Mouse (Mus musculus) midbrain, embryonic 12.5 days (tissue): ENCODE measurements at regions not wholly inside any gene's neighbourhood (a gene's known extent, or its start where the extent isn't known, plus 50 kb on each side); places are given as distances from the start of the nearest gene placed in this dataset.
A peak's percentile ranks its signal among the peaks of the same experiment; 100 is the strongest.
"Not testable (repeated sequence)": the region's sequence is repeated elsewhere in the genome, so short reads cannot be mapped to it uniquely, and the experiment has no call there.

Experiments
- ATAC-seq: fragments of 200-750 bp; cut with Nextera tagmentation; 2 replicates; pipeline ENCODE4 v1.8.0; 2017; ENCODE audit warnings: low read depth, moderate TSS enrichment, moderate library complexity; ENCODE audit not compliant: low FRiP score
- H3K27ac ChIP-seq: fragments of 300-500 bp; sonication (generic); replicated peaks from 2 replicates; pipeline ENCODE4 v1.5.1; 2016; ENCODE audit warnings: mild to moderate bottlenecking
- H3K27me3 ChIP-seq: fragments of 300-500 bp; sonication (generic); 2 replicates; pipeline ENCODE4 v1.6.1; 2016; ENCODE audit warnings: mild to moderate bottlenecking
- H3K36me3 ChIP-seq: fragments of 300-500 bp; sonication (generic); 2 replicates; pipeline ENCODE4 v1.6.1; 2016
- H3K4me1 ChIP-seq: fragments of 300-500 bp; sonication (generic); 2 replicates; pipeline ENCODE4 v1.6.1; 2016
- H3K4me2 ChIP-seq: fragments of 300-500 bp; sonication (generic); replicated peaks from 2 replicates; pipeline ENCODE4 v1.6.1; 2016; ENCODE audit warnings: mild to moderate bottlenecking, moderate library complexity
- H3K4me3 ChIP-seq: fragments of 300-500 bp; sonication (generic); 2 replicates; pipeline ENCODE4 v1.5.1; 2016; ENCODE audit warnings: mild to moderate bottlenecking
- H3K9ac ChIP-seq: fragments of 300-500 bp; sonication (generic); replicated peaks from 2 replicates; pipeline ENCODE4 v1.6.1; 2016; ENCODE audit warnings: mild to moderate bottlenecking, moderate library complexity
- H3K9me3 ChIP-seq: fragments of 300-500 bp; sonication (generic); 2 replicates; pipeline ENCODE4 v1.6.1; 2016; ENCODE audit warnings: mild to moderate bottlenecking
- WGBS: fragments of 180-500 bp; shearing (Covaris S2); methylation state at CpG from one replicate; pipeline ENCODE4 v1.1.7; 2016; 5-methylcytosine and 5-hydroxymethylcytosine counted together

- not testable (repeated sequence) for H3K27ac ChIP-seq, ATAC-seq, H3K4me2 ChIP-seq, H3K9ac ChIP-seq, H3K4me1 ChIP-seq, H3K4me3 ChIP-seq, H3K36me3 ChIP-seq, H3K27me3 ChIP-seq
- H3K9me3 ChIP-seq, result peaks cover 15% of the 10 kb centered on the region
- WGBS, result 91% methylated on average over 4 of the region's 4 CpGs
Measured at GRCm38 (mm10) chr14:19080001-19080400, 185.9 kb upstream of the Ube2e2 start.

GRCm38 (mm10) chr14:19041984-19042760 is 148.1 kb upstream of the Ube2e2 start:
- Histone ChIP-seq H3K4me2 (peak overlapping the region; percentile 85), H3K27me3 (no peaks in the 10 kb centered on the region), H3K4me1 (peaks cover 3% of the 10 kb centered on the region; the same call in 1 of the 2 replicates), H3K9me3 (no peaks in the 10 kb centered on the region), H3K36me3 (no peaks in the 10 kb centered on the region), H3K9ac (peak overlapping the region; percentile 44), H3K4me3 (peak overlapping the region; percentile 50), H3K27ac (no peak overlapping the region)
- WGBS, result 2% methylated on average over 44 of the region's 49 CpGs
- ATAC-seq, result peak; percentile 92

- Histone ChIP-seq H3K4me1 (no peaks in the 10 kb centered on the region), H3K36me3 (no peaks in the 10 kb centered on the region), H3K4me2 (no peak overlapping the region), H3K27ac (no peak overlapping the region), H3K27me3 (no peaks in the 10 kb centered on the region), H3K9me3 (0 out of 2 replicates have a peak, but pooled peaks cover under 1% of the 10 kb centered on the region), H3K9ac (no peak overlapping the region), H3K4me3 (no peak overlapping the region)
- no peak for ATAC-seq
- WGBS, result 46% methylated on average over 2 of the region's 2 CpGs
Measured at GRCm38 (mm10) chr14:19020102-19020501, 126.0 kb upstream of the Ube2e2 start.

GRCm38 (mm10) chr14:19015406-19015805 is 121.3 kb upstream of the Ube2e2 start:
- H3K27me3 ChIP-seq, result no peaks in the 10 kb centered on the region

GRCm38 (mm10) chr14:19013558-19013957 is 119.5 kb upstream of the Ube2e2 start:
- H3K4me3 ChIP-seq, H3K4me1 ChIP-seq, H3K36me3 ChIP-seq, H3K9ac ChIP-seq, H3K27me3 ChIP-seq, ATAC-seq, H3K27ac ChIP-seq, H3K9me3 ChIP-seq, H3K4me2 ChIP-seq: not testable (repeated sequence)
- 80% methylated on average over 2 of the region's 2 CpGs for WGBS

More at GRCm38 (mm10) chr14:19015406-19015805, 121.3 kb upstream of the Ube2e2 start:
- Histone ChIP-seq H3K4me2 (no peak overlapping the region), H3K9me3 (0 out of 2 replicates have a peak, but pooled peaks cover 2% of the 10 kb centered on the region), H3K27ac (no peak overlapping the region), H3K4me1 (no peaks in the 10 kb centered on the region), H3K4me3 (no peak overlapping the region), H3K9ac (no peak overlapping the region), H3K36me3 (no peaks in the 10 kb centered on the region)
- ATAC-seq, result no peak
- WGBS, result 71% methylated on average over 4 of the region's 4 CpGs

GRCm38 (mm10) chr14:18983901-18984300 is 89.8 kb upstream of the Ube2e2 start:
- Histone ChIP-seq H3K4me1 (no peaks in the 10 kb centered on the region), H3K4me3 (no peak overlapping the region), H3K9me3 (no peaks in the 10 kb centered on the region), H3K27ac (no peak overlapping the region), H3K36me3 (no peaks in the 10 kb centered on the region), H3K27me3 (no peaks in the 10 kb centered on the region), H3K9ac (no peak overlapping the region), H3K4me2 (no peak overlapping the region)
- ATAC-seq, result no peak
- 86% methylated on average over 3 of the region's 3 CpGs for WGBS

- H3K9ac ChIP-seq, result no peak overlapping the region
- no peaks in the 10 kb centered on the region for H3K9me3 ChIP-seq
- H3K4me1 ChIP-seq, result no peaks in the 10 kb centered on the region
- ATAC-seq, result no peak
- no peaks in the 10 kb centered on the region for H3K36me3 ChIP-seq
- WGBS, result 91% methylated on average over 1 of the region's 1 CpGs
- H3K27ac ChIP-seq, result no peak overlapping the region
- no peak overlapping the region for H3K4me2 ChIP-seq
- no peaks in the 10 kb centered on the region for H3K27me3 ChIP-seq
- no peak overlapping the region for H3K4me3 ChIP-seq
Measured at GRCm38 (mm10) chr14:18963864-18964263, 69.8 kb upstream of the Ube2e2 start.

- H3K27ac ChIP-seq, result no peak overlapping the region
- no peak overlapping the region for H3K4me2 ChIP-seq
- no peak overlapping the region for H3K9ac ChIP-seq
- no peak overlapping the region for H3K4me3 ChIP-seq
- H3K36me3 ChIP-seq, result no peaks in the 10 kb centered on the region
- WGBS, result 77% methylated on average over 2 of the region's 2 CpGs
- no peaks in the 10 kb centered on the region for H3K27me3 ChIP-seq
- H3K9me3 ChIP-seq, result no peaks in the 10 kb centered on the region
- H3K4me1 ChIP-seq, result no peaks in the 10 kb centered on the region
- ATAC-seq, result no peak
Measured at GRCm38 (mm10) chr14:18963287-18963686, 69.2 kb upstream of the Ube2e2 start.
